Mouse (Mus musculus) erythroblast, adult 5-6 weeks (primary cell): Measurements from ENCODE around the gene Ctc1. TPM values are rescaled to one million over a fixed set of nuclear protein-coding genes. Genes with fewer than 3 reads are reported as not detected.
"Not testable (repeated sequence)": the region's sequence is repeated elsewhere in the genome, so short reads cannot be mapped to it uniquely, and the experiment has no call there.

Experiments
- ATAC-seq: replicated peaks from 2 replicates; pipeline ENCODE4 v1.8.0; 2016; ENCODE audit warnings: moderate number of reproducible peaks, mild to moderate bottlenecking, moderate TSS enrichment, inconsistent platforms; ENCODE audit not compliant: poor library complexity, low FRiP score, severe bottlenecking
- total RNA-seq, 2 experiments: library from RNA; stranded (forward) in 1 of 2; stranded (reverse) in 1 of 2; fragments of 150-400 nt in 1 of 2; fragments of 200-764, 138-1000 nt in 1 of 2; gene quantifications; 2 replicates each; pipeline versions ENCODE4 v1.2.3 to v1.2.4; 2015 to 2017; ENCODE audit warnings: low replicate concordance in 2 of 2

Ctc1 gene
- total RNA-seq, 2 experiments from 2014 or later: 6.4 to 14.4 TPM

GRCm38 (mm10) chr11:69005193-69005592 lies 10.5 kb upstream of the Ctc1 start:
- peak; percentile 60 for ATAC-seq

- ATAC-seq: not testable (repeated sequence)
Measured at GRCm38 (mm10) chr11:69006575-69006974, 9.1 kb upstream of the Ctc1 start.

GRCm38 (mm10) chr11:69008182-69009121 lies 7.3 kb upstream of the Ctc1 start, which contains the start of gene Pfas:
Pfas (minus strand) TSS chr11:69008460.
- ATAC-seq: peak; percentile 74

GRCm38 (mm10) chr11:69009508-69009907 lies 6.2 kb upstream of the Ctc1 start:
- ATAC-seq: no peak

GRCm38 (mm10) chr11:69010400-69011323 lies 5.0 kb upstream of the Ctc1 start:
- ATAC-seq: no peak

GRCm38 (mm10) chr11:69011445-69011844 lies 4.3 kb upstream of the Ctc1 start:
- ATAC-seq: peak; percentile 21

GRCm38 (mm10) chr11:69012071-69012601 lies 3.6 kb upstream of the Ctc1 start:
- ATAC-seq: peak; percentile 80

GRCm38 (mm10) chr11:69016755-69017154 lies 1.0 kb downstream of the Ctc1 start:
- ATAC-seq: no peak

- ATAC-seq: no peak
Measured at GRCm38 (mm10) chr11:69020691-69021090, 5.0 kb downstream of the Ctc1 start.

- ATAC-seq: no peak
Measured at GRCm38 (mm10) chr11:69026562-69026961, 10.9 kb downstream of the Ctc1 start.

GRCm38 (mm10) chr11:69028805-69029204 lies 13.1 kb downstream of the Ctc1 start:
- peak; percentile 50; the same call in 1 of the 2 replicates for ATAC-seq

- ATAC-seq: no peak
Measured at GRCm38 (mm10) chr11:69033552-69033951, 17.8 kb downstream of the Ctc1 start.

GRCm38 (mm10) chr11:69034585-69034984 lies 18.9 kb downstream of the Ctc1 start:
- ATAC-seq: no peak

GRCm38 (mm10) chr11:69035411-69035810 lies 19.7 kb downstream of the Ctc1 start:
- ATAC-seq: no peak

GRCm38 (mm10) chr11:69035849-69036248 lies 20.1 kb downstream of the Ctc1 start:
- ATAC-seq: peak; percentile 57

- no peak for ATAC-seq
Measured at GRCm38 (mm10) chr11:69036486-69037230, 20.9 kb downstream of the Ctc1 start.

- 0 out of 2 replicates have a peak, but pooled peaks have one; percentile 6 for ATAC-seq
Measured at GRCm38 (mm10) chr11:69037231-69038061, 21.7 kb downstream of the Ctc1 start.

GRCm38 (mm10) chr11:69038173-69038572 lies 22.5 kb downstream of the Ctc1 start:
- no peak for ATAC-seq
